Mouse (Mus musculus) liver, adult 2 months (tissue): ENCODE measurements around the gene Slc2a9. TPM values are rescaled to one million over a fixed set of nuclear protein-coding genes. Genes with fewer than 3 reads are reported as not detected.

Experiments used
- DNase-seq: peaks from one replicate; pipeline ENCODE4 v3.0.0-alpha.2; 2011; ENCODE audit warnings: low read depth, low spot score; ENCODE audit errors: extremely low read depth
- H3K27ac ChIP-seq: fragments of 200-500 bp; replicated peaks from 2 replicates; pipeline ENCODE4 v1.5.1; 2012; ENCODE audit warnings: low read depth, mild to moderate bottlenecking, control low read depth, inconsistent platforms, low read length; ENCODE audit not compliant: insufficient read depth
- H3K27me3 ChIP-seq: fragments of 200-500 bp; 2 replicates; pipeline ENCODE4 v1.6.1; 2012; ENCODE audit warnings: mild to moderate bottlenecking, moderate library complexity, low read length, inconsistent platforms; ENCODE audit not compliant: control insufficient read depth, insufficient read depth
- H3K36me3 ChIP-seq: fragments of 200-500 bp; 2 replicates; pipeline ENCODE4 v1.6.1; 2012; ENCODE audit warnings: low read length, inconsistent platforms; ENCODE audit not compliant: control insufficient read depth, insufficient read depth
- H3K4me1 ChIP-seq: fragments of 200-500 bp; 2 replicates; pipeline ENCODE4 v1.6.1; 2011; ENCODE audit warnings: low read length; ENCODE audit not compliant: control insufficient read depth, insufficient read depth
- H3K4me3 ChIP-seq: fragments of 200-500 bp; 2 replicates; pipeline ENCODE4 v1.5.1; 2011; ENCODE audit warnings: low read depth, mild to moderate bottlenecking, control low read depth, low read length, moderate library complexity; ENCODE audit not compliant: insufficient read depth
- H3K79me2 ChIP-seq: fragments of 200-500 bp; 2 replicates; pipeline ENCODE4 v1.6.1; 2012; ENCODE audit warnings: inconsistent platforms, mild to moderate bottlenecking, low read length, moderate library complexity; ENCODE audit not compliant: control insufficient read depth, insufficient read depth
- H3K9ac ChIP-seq: fragments of 200-500 bp; 2 replicates; pipeline ENCODE4 v1.6.1; 2012; ENCODE audit warnings: low read depth, mild to moderate bottlenecking, control low read depth, inconsistent platforms, low read length
- CTCF ChIP-seq: fragments of 200-500 bp; IDR thresholded peaks from 2 replicates; pipeline ENCODE4 v1.5.1; 2011; ENCODE audit warnings: low read depth, low read length, control low read depth
- POLR2A ChIP-seq: fragments of 200-500 bp; IDR thresholded peaks from 2 replicates; pipeline ENCODE4 v1.6.1; 2011; ENCODE audit warnings: low read length, control low read depth; ENCODE audit not compliant: insufficient read depth; ENCODE audit errors: extremely low read depth
- WGBS: fragments of 180-500 bp; shearing (Covaris S2); methylation state at CpG from one replicate; pipeline ENCODE4 v1.1.7; 2018; 5-methylcytosine and 5-hydroxymethylcytosine counted together
- polyA plus RNA-seq: library from polyadenylated mRNA; depleted of rRNA; stranded (reverse); fragments of >200 nt; gene quantifications from 2 replicates; pipeline ENCODE4 v1.2.3, GENCODE M21; 2012
- total RNA-seq: library from RNA; depleted of rRNA; stranded (reverse); fragments of >200 nt; gene quantifications from 2 replicates; pipeline ENCODE4 v1.2.3, GENCODE M21; 2014

Gene Slc2a9
- total and polyA plus RNA-seq, 2 experiments: 33.0 to 48.3 TPM

DNA sequence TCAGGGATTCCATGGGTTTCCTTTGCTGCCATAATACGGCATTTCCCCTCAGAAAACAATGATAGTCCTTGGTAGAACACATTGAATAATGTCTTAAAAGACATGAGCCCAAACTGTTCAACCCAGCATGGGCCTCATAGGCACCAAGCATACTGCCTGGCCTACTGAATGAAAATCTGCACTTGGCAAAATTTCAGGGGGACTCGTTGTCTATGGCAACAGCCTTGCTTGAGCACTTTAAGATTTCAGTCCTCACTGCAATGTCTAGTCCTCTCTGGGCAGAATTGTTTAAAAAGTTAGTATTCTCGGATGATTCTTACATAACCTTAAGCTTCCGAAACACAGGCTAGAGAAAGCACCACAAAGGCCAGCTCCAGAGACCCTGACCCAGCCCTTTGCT lies 34.9 kb upstream of the Slc2a9 start:
- no peaks in the 10 kb centered on the region for H3K27me3 ChIP-seq
- no peaks in the 10 kb centered on the region for H3K4me1 ChIP-seq
- TF ChIP-seq POLR2A (no peak), CTCF (no peak)
- H3K4me3 ChIP-seq: no peak overlapping the region
- no peak overlapping the region for H3K27ac ChIP-seq
- H3K9ac ChIP-seq: no peak overlapping the region
- no peak for DNase-seq
- 90% methylated on average over 4 of the region's 4 CpGs for WGBS
- no peaks in the 10 kb centered on the region for H3K79me2 ChIP-seq
- peaks cover 40% of the 10 kb centered on the region for H3K36me3 ChIP-seq

DNA sequence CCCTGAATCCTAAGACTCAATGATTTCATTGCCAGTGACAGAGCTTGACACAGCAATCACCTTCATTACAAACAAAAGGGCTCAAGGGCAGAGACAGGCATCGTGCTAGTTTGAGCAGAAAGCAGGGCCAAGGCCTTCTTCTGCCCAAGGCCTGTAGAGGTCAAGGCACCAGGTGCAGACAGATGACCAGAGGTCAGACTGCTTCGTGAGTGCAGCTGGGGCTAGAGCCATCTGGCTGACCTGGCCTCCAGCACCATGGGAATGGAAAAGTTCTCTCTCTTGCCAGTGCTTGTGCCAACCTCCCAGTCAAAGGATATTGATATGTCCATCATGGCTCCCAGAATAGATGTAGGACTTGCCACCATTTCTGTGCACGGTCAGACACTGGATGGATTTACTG lies 33.9 kb upstream of the Slc2a9 start:
- peaks cover 36% of the 10 kb centered on the region for H3K36me3 ChIP-seq
- no peak overlapping the region for H3K27ac ChIP-seq

DNA sequence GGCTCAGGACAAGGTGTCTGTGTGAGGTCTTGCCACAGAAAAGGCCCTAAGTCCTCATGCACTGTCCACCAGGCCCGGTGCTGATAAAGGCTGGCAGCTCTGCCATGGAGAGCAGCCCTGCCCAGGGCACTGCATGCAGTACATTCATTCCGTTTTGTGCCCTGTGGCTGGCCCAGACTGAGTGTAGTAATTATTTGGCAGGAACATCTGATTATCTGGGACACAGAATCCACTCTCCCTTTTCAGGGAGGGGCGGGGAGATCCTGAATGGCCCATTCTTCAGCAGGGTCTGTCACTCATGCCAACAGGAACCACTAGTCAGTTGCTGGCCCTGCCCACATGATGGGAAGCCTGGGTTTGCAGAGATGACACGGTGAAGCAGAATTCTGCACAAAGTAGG lies 29.1 kb upstream of the Slc2a9 start:
- Histone ChIP-seq H3K27me3 (no peaks in the 10 kb centered on the region), H3K36me3 (peaks cover 30% of the 10 kb centered on the region), H3K4me3 (no peak overlapping the region), H3K9ac (no peak overlapping the region), H3K79me2 (no peaks in the 10 kb centered on the region), H3K4me1 (no peaks in the 10 kb centered on the region), H3K27ac (no peak overlapping the region)
- 82% methylated on average over 4 of the region's 4 CpGs for WGBS
- no peak for TF ChIP-seq CTCF
- TF ChIP-seq POLR2A: no peak
- no peak for DNase-seq

More for the DNA sequence above, 33.9 kb upstream of the Slc2a9 start:
- H3K4me1 ChIP-seq: no peaks in the 10 kb centered on the region
- H3K27me3 ChIP-seq: no peaks in the 10 kb centered on the region
- TF ChIP-seq CTCF (no peak), POLR2A (no peak)
- WGBS: 45% methylated on average over 3 of the region's 3 CpGs
- DNase-seq: peak; percentile 72
- no peak overlapping the region for H3K4me3 ChIP-seq
- H3K9ac ChIP-seq: no peak overlapping the region
- H3K79me2 ChIP-seq: no peaks in the 10 kb centered on the region

DNA sequence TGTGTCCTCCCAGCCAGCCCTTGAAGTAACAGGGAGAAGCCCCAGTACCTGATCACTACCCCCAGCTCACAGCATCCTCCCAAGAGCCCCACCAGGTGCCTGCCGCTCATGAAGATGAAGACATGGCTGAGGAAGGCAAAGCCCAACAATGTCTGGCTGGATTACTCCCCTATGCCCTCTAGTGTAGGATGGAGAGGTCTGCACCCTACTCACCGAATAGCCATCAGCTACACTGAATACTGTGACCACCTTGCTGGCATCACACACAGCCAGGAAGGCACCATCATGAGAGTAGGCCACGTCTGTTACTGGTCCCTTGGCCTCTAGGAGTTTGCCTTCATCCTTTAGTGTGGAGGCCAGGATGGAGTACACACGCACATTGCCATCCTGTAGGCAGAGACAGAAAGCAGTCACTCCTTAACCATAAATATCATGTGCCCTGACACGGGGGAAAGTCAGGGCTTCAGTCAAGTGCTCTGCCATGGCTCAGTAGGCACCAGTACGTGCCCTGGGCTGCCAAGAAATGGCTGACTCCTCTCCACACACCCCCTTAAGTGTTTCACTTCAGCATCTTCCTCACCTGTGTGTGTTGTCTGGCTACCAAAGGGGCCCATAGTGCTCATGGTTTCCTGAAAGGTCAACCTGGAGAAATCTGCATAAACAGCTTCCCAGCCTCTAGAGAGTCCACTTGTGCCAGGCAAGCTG lies 26.9 kb upstream of the Slc2a9 start:
- no peak for DNase-seq
- 90% methylated on average over 6 of the region's 6 CpGs for WGBS

GRCm38 (mm10) chr5:38522977-38523376 lies 20.0 kb upstream of the Slc2a9 start:
- TF ChIP-seq POLR2A (no peak), CTCF (no peak)
- H3K36me3 ChIP-seq: peaks cover 3% of the 10 kb centered on the region; the same call in 1 of the 2 replicates
- H3K9ac ChIP-seq: no peak overlapping the region
- H3K79me2 ChIP-seq: no peaks in the 10 kb centered on the region
- WGBS: 96% methylated on average over 5 of the region's 5 CpGs
- DNase-seq: no peak
- no peak overlapping the region for H3K4me3 ChIP-seq
- no peaks in the 10 kb centered on the region for H3K27me3 ChIP-seq
- no peaks in the 10 kb centered on the region for H3K4me1 ChIP-seq
- H3K27ac ChIP-seq: no peak overlapping the region

More for the DNA sequence above, 26.9 kb upstream of the Slc2a9 start:
- H3K9ac ChIP-seq: no peak overlapping the region
- H3K4me3 ChIP-seq: no peak overlapping the region
- no peaks in the 10 kb centered on the region for H3K4me1 ChIP-seq
- H3K27me3 ChIP-seq: no peaks in the 10 kb centered on the region
- H3K27ac ChIP-seq: no peak overlapping the region
- TF ChIP-seq CTCF (peak; percentile 31; the same call in 1 of the 2 replicates), POLR2A (no peak)
- no peaks in the 10 kb centered on the region for H3K79me2 ChIP-seq
- peaks cover 24% of the 10 kb centered on the region for H3K36me3 ChIP-seq

DNA sequence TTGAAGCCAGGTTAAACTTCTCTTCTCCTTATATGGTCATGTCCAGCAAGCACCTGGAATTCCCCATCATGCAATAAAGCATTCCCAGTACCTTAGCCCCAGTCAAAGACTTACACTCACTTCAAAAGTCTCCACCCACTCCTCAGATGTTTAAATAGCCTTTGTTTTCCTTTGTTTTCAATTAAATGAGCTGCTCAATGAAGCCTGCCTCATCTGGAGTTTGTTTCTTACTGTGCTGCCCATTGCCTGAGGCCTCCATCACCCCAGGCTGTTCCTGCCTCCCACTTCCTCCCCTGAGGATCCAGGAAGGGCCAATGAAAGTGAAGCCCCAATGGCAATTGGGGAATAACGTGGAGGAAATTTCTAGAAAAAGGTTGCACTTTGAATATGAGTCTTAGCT lies 17.9 kb upstream of the Slc2a9 start:
- TF ChIP-seq POLR2A (no peak), CTCF (no peak)
- Histone ChIP-seq H3K36me3 (no peaks in the 10 kb centered on the region; the same call in 1 of the 2 replicates), H3K4me3 (no peak overlapping the region), H3K79me2 (no peaks in the 10 kb centered on the region), H3K9ac (no peak overlapping the region), H3K27ac (no peak overlapping the region), H3K4me1 (no peaks in the 10 kb centered on the region), H3K27me3 (no peaks in the 10 kb centered on the region)
- 58% methylated on average over 1 of the region's 1 CpGs for WGBS
- no peak for DNase-seq
